Mouse (Mus musculus) left cerebral cortex, adult 11 months (tissue): Measurements from ENCODE around the gene Gfral.

ENCODE experiments used
- DNase-seq: peaks from one replicate; pipeline ENCODE4 v3.0.0; 2022; ENCODE audit warnings: low spot score

The Gfral gene

GRCm38 (mm10) chr9:76213557-76213956 lies at the start of gene Gfral:
TSS of gene Gfral (minus strand) at chr9:76213657.
- DNase-seq: no peak

GRCm38 (mm10) chr9:76257731-76258130 lies 44.3 kb upstream of the Gfral start:
- no peak for DNase-seq

GRCm38 (mm10) chr9:76252544-76252943 lies 39.1 kb upstream of the Gfral start:
- DNase-seq: no peak

- no peak for DNase-seq
Measured at GRCm38 (mm10) chr9:76252109-76252508, 38.7 kb upstream of the Gfral start.

- DNase-seq: no peak
Measured at GRCm38 (mm10) chr9:76242322-76242721, 28.9 kb upstream of the Gfral start.

- DNase-seq: no peak
Measured at GRCm38 (mm10) chr9:76237946-76238345, 24.5 kb upstream of the Gfral start.

- DNase-seq: no peak
Measured at GRCm38 (mm10) chr9:76237243-76237642, 23.8 kb upstream of the Gfral start.

- DNase-seq: peak; percentile 25
Measured at GRCm38 (mm10) chr9:76236626-76237025, 23.2 kb upstream of the Gfral start.

- DNase-seq: no peak
Measured at GRCm38 (mm10) chr9:76235945-76236503, 22.6 kb upstream of the Gfral start.

GRCm38 (mm10) chr9:76234899-76235298 lies 21.4 kb upstream of the Gfral start:
- DNase-seq: no peak

- no peak for DNase-seq
Measured at GRCm38 (mm10) chr9:76230400-76230799, 16.9 kb upstream of the Gfral start.

- DNase-seq: no peak
Measured at GRCm38 (mm10) chr9:76217178-76217975, 3.9 kb upstream of the Gfral start.

GRCm38 (mm10) chr9:76214678-76215077 lies 1.2 kb upstream of the Gfral start:
- DNase-seq: no peak

- no peak for DNase-seq
Measured at GRCm38 (mm10) chr9:76196917-76197316, 16.5 kb downstream of the Gfral start.

GRCm38 (mm10) chr9:76179221-76179620 lies 34.2 kb downstream of the Gfral start:
- no peak for DNase-seq

GRCm38 (mm10) chr9:76172686-76173295 lies 40.7 kb downstream of the Gfral start:
- DNase-seq: no peak

- no peak for DNase-seq
Measured at GRCm38 (mm10) chr9:76168355-76168754, 45.1 kb downstream of the Gfral start.

- DNase-seq: no peak
Measured at GRCm38 (mm10) chr9:76162446-76162845, 51.0 kb downstream of the Gfral start.

GRCm38 (mm10) chr9:76145593-76145992 lies 67.9 kb downstream of the Gfral start:
- no peak for DNase-seq

- no peak for DNase-seq
Measured at GRCm38 (mm10) chr9:76138378-76139109, 74.9 kb downstream of the Gfral start.

- DNase-seq: no peak
Measured at GRCm38 (mm10) chr9:76134042-76134441, 79.4 kb downstream of the Gfral start.

- no peak for DNase-seq
Measured at GRCm38 (mm10) chr9:76129353-76129752, 84.1 kb downstream of the Gfral start.

GRCm38 (mm10) chr9:76124249-76124648 lies 89.2 kb downstream of the Gfral start:
- no peak for DNase-seq
